Mouse (Mus musculus) stomach, postnatal 0 days (tissue): ENCODE results near the gene Slc4a3. TPM values are rescaled to one million over a fixed set of nuclear protein-coding genes. Genes with fewer than 3 reads are reported as not detected.

Experiments
- ATAC-seq: fragments of 200-750 bp; cut with Nextera tagmentation; 2 replicates; pipeline ENCODE4 v1.8.0; 2017; ENCODE audit not compliant: low FRiP score, low TSS enrichment
- DNase-seq: peaks from one replicate; pipeline ENCODE4 v3.0.0-alpha.2; 2016; ENCODE audit warnings: low spot score
- H3K27ac ChIP-seq: fragments of 300-500 bp; sonication (generic); replicated peaks from 2 replicates; pipeline ENCODE4 v1.5.1; 2014; ENCODE audit warnings: mild to moderate bottlenecking, control low read depth
- H3K27me3 ChIP-seq: fragments of 300-500 bp; sonication (generic); 2 replicates; pipeline ENCODE4 v1.6.1; 2014; ENCODE audit warnings: low read length; ENCODE audit not compliant: control insufficient read depth, insufficient read depth
- H3K36me3 ChIP-seq: fragments of 300-500 bp; sonication (generic); 2 replicates; pipeline ENCODE4 v1.6.1; 2014; ENCODE audit warnings: low read length, mixed read lengths; ENCODE audit not compliant: control insufficient read depth, insufficient read depth
- H3K4me1 ChIP-seq: fragments of 300-500 bp; sonication (generic); replicated peaks from 2 replicates; pipeline ENCODE4 v1.6.1; 2014; ENCODE audit warnings: antibody characterized with exemption; ENCODE audit not compliant: control insufficient read depth, insufficient read depth
- H3K4me2 ChIP-seq: fragments of 300-500 bp; sonication (generic); replicated peaks from 2 replicates; pipeline ENCODE4 v1.6.1; 2014; ENCODE audit warnings: low read depth, mild to moderate bottlenecking, control low read depth, moderate library complexity
- H3K4me3 ChIP-seq: fragments of 300-500 bp; sonication (generic); 2 replicates; pipeline ENCODE4 v1.5.1; 2014; ENCODE audit warnings: low read depth, low read length, control low read depth
- H3K9ac ChIP-seq: fragments of 300-500 bp; sonication (generic); 2 replicates; pipeline ENCODE4 v1.6.1; 2014; ENCODE audit warnings: mild to moderate bottlenecking, low read length, control low read depth, mixed read lengths
- H3K9me3 ChIP-seq: fragments of 300-500 bp; sonication (generic); 2 replicates; pipeline ENCODE4 v1.6.1; 2016; ENCODE audit warnings: low read length; ENCODE audit not compliant: control insufficient read depth
- CTCF ChIP-seq: IDR thresholded peaks from 2 replicates; pipeline ENCODE4 v1.5.1; 2016; ENCODE audit warnings: antibody characterized with exemption, low read depth, mild to moderate bottlenecking, moderate library complexity
- EP300 ChIP-seq: optimal IDR thresholded peaks from 2 replicates; pipeline ENCODE3; 2016; ENCODE audit warnings: antibody characterized with exemption
- WGBS: fragments of 180-500 bp; shearing (Covaris S2); extraction: QIAGEN DNeasy Blood & Tissue Kit; methylation state at CpG from one replicate; pipeline ENCODE4 v1.1.7; 2014; 5-methylcytosine and 5-hydroxymethylcytosine counted together
- polyA plus RNA-seq: library from polyadenylated mRNA; unstranded; fragments of >200 nt; fragmentation: Nextera tagmentation; extraction: Ambion mirVana; gene quantifications from 2 replicates; pipeline ENCODE4 v1.2.1, GENCODE M21; 2015

The Slc4a3 gene
- polyA plus RNA-seq, 1 experiment from 2014 or later = 7.1 TPM

- Histone ChIP-seq H3K9ac (no peak overlapping the region), H3K27ac (no peak overlapping the region), H3K27me3 (no peaks in the 10 kb centered on the region), H3K36me3 (no peaks in the 10 kb centered on the region), H3K4me1 (no peaks in the 10 kb centered on the region), H3K4me2 (no peak overlapping the region), H3K9me3 (no peaks in the 10 kb centered on the region), H3K4me3 (no peak overlapping the region)
- TF ChIP-seq EP300 (no peak), CTCF (no peak)
- no peak for ATAC-seq
- 75% methylated on average over 11 of the region's 11 CpGs for WGBS
- no peak for DNase-seq
These were observed 62.7 kb downstream of the Slc4a3 start for GRCm38 (mm10) chr1:75608625-75609263.

DNA sequence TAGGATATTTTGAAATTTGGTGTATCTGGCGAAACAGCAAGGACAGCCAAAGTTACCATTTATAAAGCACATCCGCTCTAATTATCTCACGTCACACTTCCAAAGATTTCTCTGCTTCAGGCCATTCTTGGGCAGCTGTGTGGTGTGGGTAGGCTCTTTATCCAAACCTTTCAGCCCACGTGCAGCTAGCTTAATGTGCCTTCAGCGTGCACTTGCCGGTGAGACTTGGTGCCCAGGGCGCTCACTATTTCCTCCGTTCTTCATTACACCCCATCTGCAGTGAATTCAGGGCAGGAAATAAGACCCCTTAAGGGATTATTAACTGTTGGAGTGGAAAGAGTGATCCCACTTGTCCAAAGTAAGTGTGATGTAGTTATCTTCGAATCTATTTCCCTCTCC, 63.2 kb downstream of the Slc4a3 start:
- no peaks in the 10 kb centered on the region for H3K27me3 ChIP-seq
- H3K4me2 ChIP-seq = no peak overlapping the region
- no peak overlapping the region for H3K4me3 ChIP-seq
- H3K36me3 ChIP-seq = no peaks in the 10 kb centered on the region
- H3K9me3 ChIP-seq = no peaks in the 10 kb centered on the region
- TF ChIP-seq EP300 (no peak), CTCF (no peak)
- no peak overlapping the region for H3K9ac ChIP-seq
- no peak overlapping the region for H3K27ac ChIP-seq
- WGBS = 79% methylated on average over 9 of the region's 9 CpGs
- no peak for ATAC-seq
- H3K4me1 ChIP-seq = no peaks in the 10 kb centered on the region
- no peak for DNase-seq

DNA sequence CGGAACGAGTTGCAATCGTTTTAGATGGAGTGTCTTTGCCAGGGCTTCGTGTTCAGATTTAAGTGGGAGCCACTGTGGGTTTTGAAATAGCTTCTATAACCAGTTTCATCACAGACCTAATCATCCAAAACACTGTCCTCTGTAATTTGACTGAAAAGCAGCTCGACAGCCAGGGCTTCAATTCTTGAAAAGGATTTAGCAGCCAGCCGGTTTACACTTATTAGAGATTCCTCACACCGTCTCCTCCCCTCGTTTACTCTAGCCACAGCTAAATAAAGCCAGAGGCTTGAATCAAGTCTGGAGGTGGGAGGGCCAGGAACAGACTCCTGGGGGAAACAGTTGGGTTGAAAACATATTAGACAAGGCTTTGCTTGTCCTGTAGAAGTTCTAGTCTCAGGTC, 64.5 kb downstream of the Slc4a3 start:
- no peak for DNase-seq
- H3K27me3 ChIP-seq = no peaks in the 10 kb centered on the region
- no peaks in the 10 kb centered on the region for H3K9me3 ChIP-seq
- TF ChIP-seq CTCF (no peak), EP300 (no peak)
- H3K9ac ChIP-seq = no peak overlapping the region
- no peak overlapping the region for H3K4me2 ChIP-seq
- H3K36me3 ChIP-seq = no peaks in the 10 kb centered on the region
- no peak overlapping the region for H3K4me3 ChIP-seq
- H3K4me1 ChIP-seq = no peaks in the 10 kb centered on the region
- no peak for ATAC-seq
- H3K27ac ChIP-seq = no peak overlapping the region
- 45% methylated on average over 8 of the region's 8 CpGs for WGBS

Other genes with a start within 250 kb of the Slc4a3 start
- gene Dnpep, start 228.3 kb upstream of the Slc4a3 start, polyA plus RNA-seq = 104 and 108 TPM in 2 replicates
- 223 and 291 TPM in 2 replicates for gene Des, start 185.9 kb upstream of the Slc4a3 start, polyA plus RNA-seq
- 28.8 and 30.0 TPM in 2 replicates for gene Speg, start 171.0 kb upstream of the Slc4a3 start, polyA plus RNA-seq
- 85.2 and 98.6 TPM in 2 replicates for gene Gmppa, start 110.3 kb upstream of the Slc4a3 start, polyA plus RNA-seq
- gene Asic4, start 95.8 kb upstream of the Slc4a3 start, polyA plus RNA-seq = 0.55 and 0.63 TPM in 2 replicates
- 24.6 and 25.2 TPM in 2 replicates for gene Chpf, start 67.0 kb upstream of the Slc4a3 start, polyA plus RNA-seq
- 1.4 and 1.7 TPM in 2 replicates for gene Tmem198, start 66.7 kb upstream of the Slc4a3 start, polyA plus RNA-seq
- gene Obsl1, start 39.8 kb upstream of the Slc4a3 start, polyA plus RNA-seq = 17.9 and 21.2 TPM in 2 replicates
- 4.7 and 6.1 TPM in 2 replicates for gene Inha, start 39.2 kb upstream of the Slc4a3 start, polyA plus RNA-seq
- 6.7 and 6.8 TPM in 2 replicates for gene Stk11ip, start 24.7 kb upstream of the Slc4a3 start, polyA plus RNA-seq